Mouse (Mus musculus) erythroblast, adult 5-6 weeks (primary cell): ENCODE results near the gene Prss46. TPM values are rescaled to one million over a fixed set of nuclear protein-coding genes. Genes with fewer than 3 reads are reported as not detected.
A peak's percentile ranks its signal among the peaks of the same experiment; 100 is the strongest.

Experiments
- ATAC-seq: replicated peaks from 2 replicates; pipeline ENCODE4 v1.8.0; 2016; ENCODE audit warnings: moderate number of reproducible peaks, mild to moderate bottlenecking, moderate TSS enrichment, inconsistent platforms; ENCODE audit not compliant: poor library complexity, low FRiP score, severe bottlenecking
- total RNA-seq, 2 experiments: library from RNA; stranded (forward) in 1 of 2; stranded (reverse) in 1 of 2; fragments of 150-400 nt in 1 of 2; fragments of 200-764, 138-1000 nt in 1 of 2; gene quantifications; 2 replicates each; pipeline versions ENCODE4 v1.2.3 to v1.2.4; 2015 to 2017; ENCODE audit warnings: low replicate concordance in 2 of 2

Prss46 gene
- total RNA-seq, 2 experiments from 2014 or later, result not detected

DNA sequence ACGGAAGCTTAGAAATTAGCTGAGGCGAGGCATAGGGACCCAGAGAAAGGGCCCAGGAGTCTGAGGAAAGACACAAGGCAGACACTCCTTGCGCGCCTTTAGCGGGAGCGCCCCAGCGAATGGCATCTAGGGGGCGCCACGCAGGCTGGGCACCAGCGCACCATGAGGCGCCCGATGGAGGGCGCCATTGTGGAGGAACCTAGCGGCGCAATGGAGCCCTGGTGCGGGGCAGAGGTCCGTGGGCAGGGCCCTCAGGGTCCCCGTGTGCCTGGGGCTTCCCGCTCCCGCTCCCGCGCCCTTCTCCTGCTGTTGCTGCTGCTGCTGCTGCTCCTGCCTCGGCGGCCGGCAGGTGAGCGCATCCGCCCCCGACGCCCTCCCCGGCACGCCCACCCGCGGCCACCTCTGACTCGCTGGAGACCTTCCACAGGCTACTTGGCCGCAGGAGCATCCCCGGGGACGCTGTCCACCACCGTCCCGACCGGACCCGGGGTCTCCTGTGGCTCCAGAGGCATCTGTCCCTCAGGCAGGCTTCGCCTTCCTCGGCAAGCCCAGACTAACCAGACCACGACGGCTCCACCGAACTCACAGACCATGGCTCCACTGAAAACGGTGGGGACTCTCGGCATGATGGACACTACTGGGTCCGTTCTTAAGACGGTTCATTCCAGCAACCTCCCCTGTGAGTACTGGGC, 13.6 kb downstream of the Prss46 start, which contains the start of gene Prss50:
Prss50 (plus strand) TSS at position 187 of the 692 bp plus-strand sequence.
- ATAC-seq, result no peak

DNA sequence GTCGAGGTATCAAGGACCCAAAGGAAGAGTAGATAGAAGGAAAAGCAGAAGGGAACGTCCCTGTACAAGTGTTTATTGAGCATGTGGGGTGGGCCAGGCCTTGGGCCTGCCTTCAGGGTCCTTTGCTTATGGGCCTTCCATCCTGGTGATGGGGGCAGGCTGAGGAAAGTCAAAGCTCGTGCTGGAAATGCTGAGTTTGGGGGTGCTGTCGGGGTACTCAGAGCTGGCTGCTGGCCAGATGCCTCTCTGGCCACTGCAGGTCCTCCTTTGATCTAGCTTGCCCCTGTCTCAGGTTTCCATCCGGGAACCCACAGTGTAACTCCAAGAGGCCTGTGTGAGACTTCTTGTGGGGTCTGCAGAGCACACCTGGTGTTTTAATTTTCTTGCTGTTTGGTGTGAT, 14.2 kb downstream of the Prss46 start:
- no peak for ATAC-seq

DNA sequence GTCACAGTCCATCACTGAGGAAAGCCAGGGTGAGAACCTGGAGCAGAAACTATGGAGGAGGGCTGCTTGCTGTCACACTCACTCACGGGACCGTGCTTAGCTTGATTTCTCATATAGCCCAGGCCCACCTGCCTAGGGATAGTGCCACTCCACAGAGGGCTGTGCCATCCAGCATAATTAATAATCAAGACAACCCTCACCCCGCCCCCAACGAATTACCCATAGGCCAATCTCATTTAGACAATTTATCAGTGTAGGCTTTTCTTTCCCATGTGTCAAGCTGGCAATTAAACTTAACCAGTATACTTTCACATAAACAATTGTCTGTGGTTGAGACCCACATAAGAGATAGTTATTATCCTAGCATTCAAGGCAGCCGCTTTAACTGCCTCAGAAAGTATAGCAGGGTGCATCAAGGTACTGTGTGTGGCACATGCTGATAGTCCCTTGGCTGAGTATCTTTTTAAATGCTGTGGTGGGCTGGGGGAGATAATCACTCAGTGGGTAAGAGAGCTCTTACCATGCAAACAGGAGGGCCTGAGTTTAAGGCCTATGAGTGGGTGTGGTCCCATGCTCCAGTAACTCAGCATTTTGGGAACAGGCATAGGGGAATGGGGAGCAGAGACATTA, 14.8 kb downstream of the Prss46 start:
- no peak for ATAC-seq

DNA sequence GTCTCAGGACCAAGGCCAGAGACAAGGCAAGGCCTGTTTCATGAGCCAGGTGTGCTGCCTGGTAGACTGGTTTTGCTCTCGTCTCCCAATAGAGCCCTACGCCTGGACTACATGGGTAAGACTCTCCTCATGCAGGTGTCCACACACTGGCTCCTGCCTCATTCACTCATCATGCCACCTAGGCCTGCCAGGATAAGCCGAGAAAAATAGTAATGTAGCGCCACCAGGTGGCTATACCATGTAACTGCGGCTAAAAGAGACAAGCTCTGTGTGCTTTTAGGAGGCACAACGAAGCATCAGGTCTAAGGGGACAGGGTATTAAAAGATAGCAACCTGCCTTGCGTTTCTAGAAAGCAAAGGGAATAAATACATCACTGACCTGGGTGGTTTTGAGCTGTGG, 26.7 kb downstream of the Prss46 start:
- peak; percentile 51; the same call in 1 of the 2 replicates for ATAC-seq

DNA sequence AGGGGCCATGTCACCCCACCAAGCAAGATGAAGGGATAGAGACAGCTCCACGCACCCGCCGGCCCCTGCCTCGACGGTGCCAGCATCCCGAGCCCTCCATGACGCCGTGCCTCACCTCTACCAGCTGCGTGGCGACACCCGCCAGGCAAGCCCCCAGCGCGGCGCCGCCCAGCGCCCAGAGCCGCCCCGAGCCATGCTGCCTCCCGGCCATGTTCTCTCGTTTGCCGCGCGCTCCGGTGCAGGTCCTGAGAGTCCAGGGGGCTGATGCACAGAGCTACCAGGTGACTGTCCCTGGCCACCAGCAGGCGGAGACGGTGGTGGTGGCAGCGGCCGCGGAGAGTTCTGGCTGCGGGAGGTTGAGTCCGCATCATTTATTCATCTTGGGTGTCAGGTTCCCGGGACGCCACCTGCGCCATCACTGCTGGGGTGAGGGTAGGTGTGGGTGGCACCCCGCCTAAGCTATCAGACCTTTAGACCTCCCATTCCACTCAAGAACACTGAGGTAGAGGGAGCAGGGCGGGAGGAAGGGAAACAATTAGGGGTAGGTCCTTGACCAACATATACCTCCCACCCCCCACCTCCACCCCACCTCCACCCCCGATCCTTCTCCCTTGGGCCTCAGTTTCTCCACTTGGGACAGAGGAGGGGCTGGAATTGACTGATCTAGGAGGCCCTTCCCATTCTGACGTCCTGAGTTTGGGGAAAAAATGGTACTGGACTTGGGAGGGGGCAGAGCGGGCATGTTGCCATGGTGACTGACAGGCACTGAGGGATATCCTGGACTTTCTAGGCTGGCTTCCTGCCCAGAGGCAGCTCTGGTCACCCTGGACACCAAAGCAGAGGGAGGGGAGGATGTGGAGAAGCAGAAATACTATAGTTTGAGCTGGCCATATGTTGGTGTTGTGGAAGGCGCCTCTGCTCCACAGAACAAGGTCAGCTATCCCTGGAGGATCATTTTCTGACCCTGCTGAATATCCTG, 29.7 kb downstream of the Prss46 start:
- no peak for ATAC-seq

DNA sequence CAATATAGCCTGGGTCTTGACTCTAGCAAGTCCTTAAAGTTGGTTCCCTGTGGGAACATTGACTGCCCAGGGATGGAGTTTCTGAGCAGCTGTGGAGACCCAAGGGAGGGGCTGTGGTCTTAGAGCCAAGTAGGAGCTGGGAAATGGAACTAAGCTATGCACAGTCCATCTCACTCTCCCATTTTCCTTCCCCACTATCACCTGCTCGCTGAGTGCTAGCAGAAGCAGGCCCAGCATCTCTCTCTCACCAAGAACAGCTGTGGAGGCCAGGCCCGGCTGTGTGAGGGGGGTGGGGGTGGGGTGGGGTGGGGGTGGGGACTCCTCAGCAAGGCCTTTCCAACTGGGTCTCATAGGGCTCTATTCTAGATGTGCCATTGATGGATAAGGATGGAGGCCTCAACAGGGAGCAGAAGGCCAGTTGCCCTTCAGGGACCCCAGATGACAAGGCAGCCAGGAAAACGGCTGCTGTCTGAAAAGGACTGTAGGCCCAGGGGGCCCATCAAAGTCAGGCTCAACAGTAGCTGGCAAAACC, 30.4 kb downstream of the Prss46 start:
- ATAC-seq, result no peak

DNA sequence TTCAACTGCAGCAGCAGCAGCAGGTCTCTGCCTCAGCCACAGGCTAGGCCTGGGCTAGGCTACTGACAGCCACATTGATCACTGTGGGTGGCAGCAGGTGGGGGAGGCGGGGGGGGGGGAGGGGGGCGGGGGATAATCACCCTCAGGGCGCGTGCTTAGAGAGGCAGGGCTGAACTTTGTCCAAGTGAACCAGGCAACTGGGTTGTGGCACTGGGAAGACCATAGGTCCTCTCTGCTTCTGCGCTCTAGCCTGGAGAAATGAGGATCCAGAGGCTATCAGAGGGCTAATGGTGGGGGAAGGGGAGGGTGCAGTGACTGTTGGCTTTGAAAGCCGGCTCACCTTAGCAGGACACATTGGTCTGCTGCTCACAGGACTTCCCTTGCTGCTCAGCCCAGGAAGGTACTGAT, 31.0 kb downstream of the Prss46 start:
- ATAC-seq, result no peak

DNA sequence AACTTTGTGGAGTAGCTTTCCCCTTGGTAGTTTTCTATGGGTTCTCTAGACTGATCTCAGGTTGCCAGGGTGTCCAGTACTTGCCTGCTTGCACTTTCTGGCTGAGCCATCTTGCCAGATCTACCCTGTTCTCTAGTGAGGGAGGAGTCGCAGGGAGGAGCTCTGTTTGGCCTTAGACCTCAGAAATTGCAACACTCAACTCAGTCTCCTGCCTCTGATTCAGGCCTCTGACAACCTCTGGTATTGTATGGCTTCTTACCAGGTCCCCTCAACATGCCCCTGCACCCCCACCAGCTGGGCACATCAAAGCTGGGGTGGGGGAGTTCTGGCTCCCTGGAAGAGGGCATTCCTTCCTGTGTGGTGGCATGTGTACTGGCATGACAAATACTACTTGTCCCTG, 33.0 kb downstream of the Prss46 start:
- ATAC-seq, result no peak

DNA sequence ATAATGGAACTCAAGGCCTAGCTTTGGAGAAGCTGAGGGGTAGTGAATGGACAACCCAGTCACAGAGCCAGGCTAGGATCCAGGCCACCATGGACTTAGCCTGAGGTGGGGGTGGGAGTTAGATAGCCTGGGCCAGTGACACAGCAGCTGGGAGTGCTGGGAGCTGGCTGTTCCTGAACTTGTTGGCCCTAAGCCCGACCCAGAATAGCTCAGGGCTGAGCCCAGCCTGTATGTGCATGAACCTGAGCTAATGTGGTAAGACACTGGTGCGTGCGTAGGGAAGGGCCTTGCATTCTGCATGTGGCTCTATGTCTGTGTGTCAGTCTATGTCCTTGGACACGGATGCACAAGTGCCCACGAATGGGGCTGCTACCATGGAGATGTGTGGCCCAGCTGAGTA, 33.6 kb downstream of the Prss46 start:
- ATAC-seq, result no peak

DNA sequence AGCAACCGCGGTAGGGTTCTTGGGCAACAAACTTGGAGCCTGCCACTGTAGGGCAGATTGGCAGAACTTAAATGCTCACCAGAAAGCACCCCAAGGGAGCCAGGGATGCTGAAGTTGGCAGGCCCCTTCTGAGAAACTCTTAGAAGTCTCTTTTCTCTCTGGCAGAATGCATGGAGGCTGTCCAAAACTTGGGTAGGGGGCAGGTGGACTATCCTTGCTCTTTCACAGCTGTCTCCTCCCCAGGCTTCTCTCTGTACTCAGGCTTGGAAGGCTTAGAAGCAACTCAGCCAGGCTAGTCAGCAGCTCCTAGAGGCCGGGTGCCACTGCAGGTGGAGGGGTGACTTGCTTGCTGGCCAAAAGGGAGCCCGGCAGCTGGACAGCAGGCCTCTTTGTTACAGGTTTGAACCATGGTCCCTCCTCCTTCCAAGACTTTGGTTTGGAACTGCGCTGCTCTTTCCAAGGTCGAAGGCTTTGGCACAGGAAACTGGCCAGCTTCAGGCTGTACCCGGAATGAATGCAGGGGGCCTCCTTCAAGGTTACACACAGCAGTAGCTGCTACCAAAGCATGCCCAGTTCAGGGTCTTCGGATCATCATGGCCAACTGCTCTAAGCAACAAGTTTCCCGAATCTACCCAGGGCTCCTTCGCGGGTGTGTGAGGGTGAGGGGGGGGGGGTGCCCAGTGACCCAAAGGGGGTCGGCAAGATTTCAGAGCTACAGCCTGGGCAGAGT, 35.0 kb downstream of the Prss46 start, which contains the start of gene Als2cl:
Als2cl (plus strand) TSS at position 680 of the 730 bp plus-strand sequence.
- ATAC-seq, result no peak

DNA sequence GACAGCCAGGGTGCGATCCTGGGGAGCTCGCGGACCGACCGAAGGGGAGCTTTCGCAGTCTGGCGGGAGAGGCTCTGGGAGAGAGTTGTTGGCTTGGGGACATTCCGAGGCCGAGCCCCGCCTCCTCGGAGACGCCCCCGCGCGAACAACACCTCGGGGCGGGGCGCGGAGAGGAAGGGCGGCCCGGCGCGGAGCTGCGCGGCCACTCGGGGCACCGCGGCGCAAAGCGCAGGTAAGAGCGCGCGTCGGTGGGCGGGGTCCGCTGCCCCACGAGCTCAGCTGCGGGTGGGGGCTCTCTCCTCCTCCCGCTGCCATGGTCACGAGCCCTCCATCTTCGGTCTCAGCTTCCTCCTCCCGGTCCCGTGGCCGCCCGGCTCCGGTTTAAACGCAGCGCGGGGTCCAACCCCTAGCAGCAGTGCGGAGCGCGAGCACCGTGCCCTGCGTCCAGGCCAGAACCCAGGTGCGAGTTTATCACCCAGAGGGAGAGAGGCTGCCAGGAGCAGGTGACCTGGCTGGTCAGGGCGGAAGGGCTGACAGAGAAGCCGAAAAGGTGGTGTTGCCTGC, 35.8 kb downstream of the Prss46 start, which contains the start of gene Tmie:
Tmie (minus strand) TSS at position 116 of the 564 bp plus-strand sequence.
- no peak for ATAC-seq

DNA sequence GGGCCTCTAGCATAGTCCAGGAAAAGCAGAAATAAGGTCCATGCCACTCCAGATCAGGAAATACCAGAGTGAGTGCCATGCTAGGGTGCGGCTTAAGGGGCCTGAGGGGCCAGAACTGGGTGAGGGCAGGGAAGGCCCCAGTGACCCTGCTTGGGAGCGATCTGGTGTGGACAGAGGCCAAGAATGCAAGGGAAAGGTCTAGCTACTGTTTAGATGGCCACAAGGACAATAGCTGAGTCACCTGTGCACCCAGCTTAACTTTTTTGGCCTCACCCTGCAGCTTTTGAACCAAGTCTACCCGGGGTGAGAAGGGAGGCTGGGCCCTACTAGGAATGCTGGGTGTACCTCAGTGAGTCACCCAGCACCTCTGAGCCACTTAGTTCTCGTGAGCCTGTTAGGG, 36.5 kb downstream of the Prss46 start:
- ATAC-seq, result no peak

DNA sequence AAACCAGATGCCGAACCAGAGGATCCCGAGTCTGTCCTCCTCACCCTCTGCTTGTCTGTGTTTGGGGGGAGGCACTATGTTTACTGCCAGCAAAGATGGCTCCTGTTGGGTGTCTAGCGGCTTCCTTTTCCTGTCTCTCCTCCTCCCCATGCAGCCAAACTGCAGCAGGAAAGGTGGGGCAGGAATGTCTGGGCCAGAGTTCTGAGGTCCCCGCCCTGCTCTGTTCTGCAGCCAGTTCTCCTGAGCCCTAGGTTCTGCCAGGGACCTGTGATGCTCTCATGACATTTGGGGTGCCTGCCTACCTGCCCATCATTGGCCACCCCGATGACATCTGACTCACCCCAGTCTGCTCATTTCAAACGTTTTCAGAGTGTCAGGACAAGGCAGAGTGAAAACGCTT, 37.6 kb downstream of the Prss46 start:
- no peak for ATAC-seq

DNA sequence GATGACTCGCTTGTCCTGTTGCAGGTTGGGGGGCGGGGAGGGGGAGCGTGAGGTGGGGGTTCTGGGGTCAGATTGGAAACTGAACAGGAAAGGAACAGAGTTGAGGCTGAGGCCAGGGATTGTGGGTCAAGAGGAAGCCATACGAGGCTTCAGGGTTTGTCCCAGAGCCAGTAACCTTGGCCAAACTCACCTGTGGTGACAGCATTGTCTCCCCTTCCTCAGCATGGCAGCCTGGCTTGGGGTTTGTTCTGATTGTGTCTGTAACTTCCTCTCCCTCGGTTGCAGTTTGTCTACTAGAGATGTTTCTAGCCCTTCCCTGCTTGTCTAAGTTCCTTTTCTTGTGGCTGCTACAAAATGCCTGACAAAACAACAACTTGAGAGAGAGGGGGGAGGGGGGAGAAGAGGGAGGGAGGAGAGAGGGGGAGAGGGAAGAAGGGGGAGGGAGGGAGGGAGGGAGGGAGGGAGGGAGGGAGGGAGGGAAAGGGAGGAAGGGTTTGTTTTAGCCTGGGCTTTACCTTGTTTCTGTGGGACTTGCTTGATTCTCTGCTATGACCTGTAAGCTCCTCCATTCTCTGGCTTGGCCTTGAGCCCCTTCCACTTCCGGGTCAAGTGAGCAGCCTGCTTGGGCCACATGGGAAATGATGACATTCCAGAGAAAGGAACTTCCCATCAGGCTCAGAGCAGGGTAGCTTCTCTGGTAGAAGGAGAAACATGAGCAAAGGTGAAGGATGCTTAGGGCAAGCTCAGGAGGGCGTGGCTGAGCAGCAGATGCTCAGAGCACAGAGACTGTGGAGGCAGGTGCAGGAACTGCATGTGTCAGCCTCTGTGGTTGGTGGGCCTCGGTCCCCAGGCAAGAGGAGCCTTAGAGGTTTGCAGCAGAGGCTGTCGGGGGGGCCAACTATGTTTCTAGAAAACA, 43.3 kb downstream of the Prss46 start:
- ATAC-seq, result no peak

DNA sequence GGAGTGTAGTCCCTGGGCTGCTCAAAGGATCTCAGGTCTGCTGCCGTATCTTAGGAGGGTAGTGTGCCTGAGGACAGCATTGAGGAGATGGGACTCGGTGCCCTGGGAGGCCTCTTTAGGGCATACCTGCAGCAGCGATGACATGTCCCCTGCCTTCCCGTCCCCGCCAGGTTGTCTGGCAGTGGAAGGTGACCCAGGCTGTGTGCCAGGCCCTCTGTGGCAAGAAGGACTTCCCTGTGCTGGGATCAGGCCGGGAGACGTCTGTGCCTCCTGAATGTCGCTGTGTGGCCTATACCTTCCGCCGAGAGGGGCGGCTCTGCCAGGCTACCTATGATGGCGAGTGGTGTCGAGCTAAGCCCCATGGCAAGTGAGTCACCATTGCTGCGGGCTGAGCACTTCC, 44.6 kb downstream of the Prss46 start:
- no peak for ATAC-seq

DNA sequence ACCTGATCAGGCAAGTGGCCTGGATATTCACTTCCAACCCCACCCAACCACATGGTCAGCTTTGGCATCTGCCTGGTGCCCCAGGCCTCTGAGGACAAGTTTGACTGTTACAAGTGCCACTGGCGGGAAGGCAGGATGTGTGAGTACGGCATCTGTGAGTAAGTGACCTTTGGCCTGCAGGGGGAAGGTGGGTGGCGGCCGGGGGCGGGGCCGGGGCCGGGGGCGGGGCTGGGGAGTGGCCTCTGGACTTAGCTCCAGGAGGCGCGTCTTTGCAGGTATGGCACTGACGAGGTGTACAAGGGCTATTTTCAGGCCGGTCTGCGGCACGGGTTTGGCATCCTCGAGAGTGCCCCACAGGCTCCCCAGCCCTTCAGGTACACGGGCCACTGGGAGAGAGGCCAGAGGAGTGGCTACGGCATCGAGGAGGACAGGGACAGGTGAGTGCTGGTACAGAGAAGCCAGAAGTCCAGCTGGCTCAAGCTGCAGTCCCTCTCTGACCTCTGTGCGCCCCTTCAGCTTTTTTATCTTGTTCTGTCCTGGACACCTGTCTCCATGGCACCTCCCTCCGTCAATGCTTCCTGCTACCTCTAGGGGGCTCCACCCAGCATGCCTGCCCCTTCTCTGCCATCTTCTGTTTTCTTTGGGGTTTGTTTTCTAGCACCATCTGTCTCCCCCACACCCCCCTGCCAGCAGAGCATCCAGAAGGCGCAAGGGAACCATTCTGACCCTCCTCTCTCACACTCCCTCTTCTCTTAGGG, 45.9 kb downstream of the Prss46 start:
- ATAC-seq, result no peak

DNA sequence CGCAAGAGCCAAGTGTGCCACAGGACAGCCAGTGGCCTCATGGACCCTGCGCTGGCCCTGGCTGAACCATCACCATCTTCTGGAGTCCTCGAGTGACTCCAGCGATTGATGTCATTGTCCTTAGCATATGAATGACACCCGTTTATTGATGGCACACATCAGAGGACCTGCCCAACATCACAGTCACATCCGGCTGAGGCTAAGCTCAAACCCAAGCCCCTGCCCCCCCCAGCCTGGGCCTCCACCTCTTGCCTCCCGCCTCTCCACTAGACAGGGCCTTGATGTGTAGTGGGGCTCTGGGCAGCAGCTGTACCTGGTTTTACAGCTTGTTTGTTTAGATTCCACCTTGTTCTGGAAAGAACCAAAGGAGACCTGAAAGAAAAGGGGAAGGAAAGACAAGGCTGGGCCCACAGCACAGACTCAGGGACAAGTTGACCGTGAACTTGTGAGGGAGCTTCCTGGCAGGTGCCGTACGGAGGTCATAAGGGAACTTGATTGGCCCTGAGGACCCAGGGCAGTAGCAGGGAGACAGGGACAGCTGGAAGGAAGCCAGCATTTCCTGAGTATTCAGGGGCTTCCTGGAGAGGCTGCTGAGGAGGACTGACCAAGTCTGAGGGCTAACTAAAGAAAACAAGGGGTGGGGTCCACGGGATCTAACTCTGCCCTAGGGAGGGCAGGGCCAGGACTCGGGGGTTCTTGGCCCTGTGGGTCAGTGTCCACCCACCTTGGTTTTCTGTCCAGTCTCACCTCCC, 46.9 kb downstream of the Prss46 start:
- ATAC-seq, result no peak
